Mouse (Mus musculus) gastrocnemius, adult 2 months (tissue): ENCODE results near the gene Ctnna3. TPM values are rescaled to one million over a fixed set of nuclear protein-coding genes. Genes with fewer than 3 reads are reported as not detected.

ENCODE experiments used
- DNase-seq: peaks from one replicate; pipeline ENCODE4 v3.0.0; 2022
- H3K27ac ChIP-seq: fragments of 200-600 bp; 2 replicates; pipeline ENCODE4 v1.8.1; 2022; ENCODE audit warnings: mild to moderate bottlenecking
- H3K4me3 ChIP-seq: fragments of 200-600 bp; 2 replicates; pipeline ENCODE4 v1.8.1; 2022; ENCODE audit warnings: mild to moderate bottlenecking, moderate library complexity
- CTCF ChIP-seq: fragments of 200-600 bp; IDR thresholded peaks from 2 replicates; pipeline ENCODE4 v1.8.1; 2022; ENCODE audit warnings: antibody characterized with exemption, mild to moderate bottlenecking, moderate library complexity
- intact Hi-C: fragments of 180-260 bp; cut with DNase I; formaldehyde crosslinking; loops from one replicate; pipeline ENCODE4 v1.15.1; 2025
- total RNA-seq, 2 experiments: library from RNA; stranded (reverse); gene quantifications; 2 replicates each; pipeline ENCODE4 v1.2.3; 2021

Gene Ctnna3
- total RNA-seq, 2 experiments from 2014 or later, result 11.8 to 22.7 TPM

GRCm38 (mm10) chr10:64088774-64089460 is 659.0 kb downstream of the Ctnna3 start:
- DNase-seq, result peak; percentile 14
- Histone ChIP-seq H3K4me3 (no peak overlapping the region), H3K27ac (no peak overlapping the region)
- TF ChIP-seq CTCF, result no peak
- intact Hi-C loops, result no loop called here

- intact Hi-C loops, result no loop called here
- Histone ChIP-seq H3K4me3 (peak within 1 kb of the TSS; percentile 65), H3K27ac (no peak within 1 kb of the TSS)
- peak; percentile 44 for TF ChIP-seq CTCF
- DNase-seq, result peak; percentile 39
Observed at GRCm38 (mm10) chr10:64089680-64090460, 660.0 kb downstream of the Ctnna3 start, which contains the start of gene Lrrtm3. Lrrtm3 (minus strand) TSS chr10:64090277.

- intact Hi-C loops, result no loop called here
- H3K27ac ChIP-seq, result no peak overlapping the region
- H3K4me3 ChIP-seq, result no peak overlapping the region
- peak; percentile 39; the same call in 1 of the 2 replicates for TF ChIP-seq CTCF
- DNase-seq, result no peak
Observed at GRCm38 (mm10) chr10:64096532-64096931, 666.6 kb downstream of the Ctnna3 start.

GRCm38 (mm10) chr10:64115246-64115645 is 685.3 kb downstream of the Ctnna3 start:
- TF ChIP-seq CTCF, result no peak
- DNase-seq, result no peak
- intact Hi-C loops, result no loop called here

GRCm38 (mm10) chr10:64118833-64119232 is 688.9 kb downstream of the Ctnna3 start:
- Histone ChIP-seq H3K4me3 (no peak overlapping the region), H3K27ac (no peak overlapping the region)
- no peak for DNase-seq
- no peak for TF ChIP-seq CTCF
- intact Hi-C loops, result no loop called here

More at GRCm38 (mm10) chr10:64115246-64115645, 685.3 kb downstream of the Ctnna3 start:
- H3K4me3 ChIP-seq, result no peak overlapping the region
- no peak overlapping the region for H3K27ac ChIP-seq

- TF ChIP-seq CTCF, result no peak
- Histone ChIP-seq H3K27ac (no peak overlapping the region), H3K4me3 (no peak overlapping the region)
- no peak for DNase-seq
- intact Hi-C loops, result no loop called here
Observed at GRCm38 (mm10) chr10:64130397-64131150, 700.7 kb downstream of the Ctnna3 start.

GRCm38 (mm10) chr10:64133461-64133860 is 703.6 kb downstream of the Ctnna3 start:
- H3K4me3 ChIP-seq, result no peak overlapping the region
- no peak overlapping the region for H3K27ac ChIP-seq
- no peak for TF ChIP-seq CTCF
- no peak for DNase-seq
- intact Hi-C loops, result no loop called here

- no peak for DNase-seq
- H3K4me3 ChIP-seq, result no peak overlapping the region
- no peak overlapping the region for H3K27ac ChIP-seq
- intact Hi-C loops, result no loop called here
- TF ChIP-seq CTCF, result no peak
Observed at GRCm38 (mm10) chr10:64135481-64135880, 705.6 kb downstream of the Ctnna3 start.

GRCm38 (mm10) chr10:64146511-64146910 is 716.6 kb downstream of the Ctnna3 start:
- no peak overlapping the region for H3K27ac ChIP-seq
- intact Hi-C loops, result no loop called here
- no peak for TF ChIP-seq CTCF

GRCm38 (mm10) chr10:64181696-64182095 is 751.8 kb downstream of the Ctnna3 start:
- no peak for DNase-seq
- TF ChIP-seq CTCF, result no peak
- H3K27ac ChIP-seq, result no peak overlapping the region
- intact Hi-C loops, result no loop called here
- no peak overlapping the region for H3K4me3 ChIP-seq

More at GRCm38 (mm10) chr10:64146511-64146910, 716.6 kb downstream of the Ctnna3 start:
- no peak for DNase-seq
- H3K4me3 ChIP-seq, result no peak overlapping the region

GRCm38 (mm10) chr10:64182731-64183130 is 752.8 kb downstream of the Ctnna3 start:
- Histone ChIP-seq H3K27ac (no peak overlapping the region), H3K4me3 (no peak overlapping the region)
- intact Hi-C loops, result no loop called here
- TF ChIP-seq CTCF, result no peak
- no peak for DNase-seq

- H3K4me3 ChIP-seq, result no peak overlapping the region
- intact Hi-C loops, result no loop called here
- no peak overlapping the region for H3K27ac ChIP-seq
- no peak for TF ChIP-seq CTCF
- DNase-seq, result no peak
Observed at GRCm38 (mm10) chr10:64188046-64188445, 758.1 kb downstream of the Ctnna3 start.

- intact Hi-C loops, result no loop called here
- H3K27ac ChIP-seq, result no peak overlapping the region
Observed at GRCm38 (mm10) chr10:64197584-64197983, 767.7 kb downstream of the Ctnna3 start.

More at GRCm38 (mm10) chr10:64197584-64197983, 767.7 kb downstream of the Ctnna3 start:
- no peak for TF ChIP-seq CTCF
- no peak for DNase-seq
- no peak overlapping the region for H3K4me3 ChIP-seq
